8 mouse cellular contexts compared by ENCODE assay signal in genomic region chr1:172202894-172203522, GRCm38 (mm10). TPM values are rescaled to one million over a fixed set of nuclear protein-coding genes. Genes with fewer than 3 reads are reported as not detected.
DNase-seq lines count a peak whose midpoint lies in the region; ATAC-seq and TF ChIP-seq lines count a peak whose summit lies in the region.

No protein-coding gene starts in this region.

- no peak for TF ChIP-seq EP300 in heart, adult 2 months (IDR thresholded peaks at IDR 0.05; ENCODE audit: insufficient read depth, low read depth, low read length)

- H3K4me1 ChIP-seq in heart, adult 2 months (ENCODE audit: control insufficient read depth, insufficient read depth, low read length), result peaks cover 34% of the 10 kb centered on the region
- peaks cover 69% of the 10 kb centered on the region for H3K4me1 ChIP-seq in embryonic facial prominence, embryonic 15.5 days
- H3K4me1 ChIP-seq in limb, embryonic 10.5 days, result peaks cover 71% of the 10 kb centered on the region
- H3K4me1 ChIP-seq in stomach, embryonic 15.5 days, result peaks cover 67% of the 10 kb centered on the region

- no peaks in the 10 kb centered on the region; the same call in 1 of the 2 replicates for H3K27me3 ChIP-seq in heart, adult 2 months (ENCODE audit: control insufficient read depth, insufficient read depth, low read length)
- no peaks in the 10 kb centered on the region for H3K27me3 ChIP-seq in embryonic facial prominence, embryonic 15.5 days
- H3K27me3 ChIP-seq in limb, embryonic 10.5 days (ENCODE audit: low read depth, poor library complexity, severe bottlenecking), result no peaks in the 10 kb centered on the region
- H3K27me3 ChIP-seq in stomach, embryonic 15.5 days (replicated peaks), result no peaks in the 10 kb centered on the region

- intact Hi-C loops in heart, adult 2 months (cut with DNase I), result no loop called here
- intact Hi-C loops in heart, postnatal 36 days (cut with DNase I), result no loop called here

- TF ChIP-seq POLR2A in heart, adult 2 months (IDR thresholded peaks at IDR 0.05; ENCODE audit: insufficient read depth, low read depth, low read length), result no peak

- no peak overlapping the region for H3K9ac ChIP-seq in heart, adult 2 months (ENCODE audit: low read depth, low read length)
- no peak overlapping the region for H3K9ac ChIP-seq in embryonic facial prominence, embryonic 15.5 days
- no peak overlapping the region for H3K9ac ChIP-seq in stomach, embryonic 15.5 days

- DNase-seq in heart, adult 2 months, result no peak
- DNase-seq in heart, postnatal 36 days, result no peak
- DNase-seq in ZHBTc4 (ENCODE audit: low read depth, low spot score), result peak; percentile 44
- DNase-seq in limb, embryonic 10.5 days (ENCODE audit: low spot score), result peak; percentile 53

- no peaks in the 10 kb centered on the region for H3K9me3 ChIP-seq in embryonic facial prominence, embryonic 15.5 days (replicated peaks)
- H3K9me3 ChIP-seq in limb, embryonic 10.5 days (replicated peaks), result no peaks in the 10 kb centered on the region
- no peaks in the 10 kb centered on the region for H3K9me3 ChIP-seq in stomach, embryonic 15.5 days

- no peak for ATAC-seq in embryonic facial prominence, embryonic 15.5 days (ENCODE audit: insufficient number of reproducible peaks, low FRiP score, low TSS enrichment, low read depth)
- ATAC-seq in stomach, embryonic 15.5 days (ENCODE audit: insufficient read depth, low FRiP score, low read depth), result no peak
- ATAC-seq in CD4-positive, CD25-positive, alpha-beta regulatory T cell, adult 4 months, result no peak
- no peak for ATAC-seq in inflammation-experienced regulatory T-cells, adult 6 months

- H3K36me3 ChIP-seq in heart, adult 2 months (ENCODE audit: control insufficient read depth, insufficient read depth, low read length), result peaks cover 11% of the 10 kb centered on the region; the same call in 1 of the 2 replicates
- peaks cover 27% of the 10 kb centered on the region for H3K36me3 ChIP-seq in embryonic facial prominence, embryonic 15.5 days
- peaks cover 46% of the 10 kb centered on the region for H3K36me3 ChIP-seq in limb, embryonic 10.5 days
- H3K36me3 ChIP-seq in stomach, embryonic 15.5 days, result peaks cover 15% of the 10 kb centered on the region; the same call in 1 of the 2 replicates

- peak overlapping the region; percentile 82 for H3K27ac ChIP-seq in heart, adult 2 months
- H3K27ac ChIP-seq in embryonic facial prominence, embryonic 15.5 days (replicated peaks), result peak overlapping the region; percentile 45
- peak overlapping the region; percentile 77 for H3K27ac ChIP-seq in limb, embryonic 10.5 days
- H3K27ac ChIP-seq in stomach, embryonic 15.5 days, result peak overlapping the region; percentile 74

- H3K4me2 ChIP-seq in embryonic facial prominence, embryonic 15.5 days (replicated peaks), result 0 out of 2 replicates have a peak overlapping the region, but pooled peaks have one; percentile 6
- H3K4me2 ChIP-seq in stomach, embryonic 15.5 days, result peak overlapping the region; percentile 33

- 23% methylated on average over 2 of the region's 2 CpGs for WGBS in heart, adult 2 months
- 26% methylated on average over 2 of the region's 2 CpGs for WGBS in embryonic facial prominence, embryonic 15.5 days
- 32% methylated on average over 2 of the region's 2 CpGs for WGBS in limb, embryonic 10.5 days
- WGBS in stomach, embryonic 15.5 days, result 27% methylated on average over 2 of the region's 2 CpGs

- H3K79me2 ChIP-seq in heart, adult 2 months (replicated peaks; ENCODE audit: control insufficient read depth, insufficient read depth, low read length), result peaks cover 2% of the 10 kb centered on the region

- H3K4me3 ChIP-seq in heart, adult 2 months, result no peak overlapping the region; the same call in 1 of the 2 replicates
- no peak overlapping the region for H3K4me3 ChIP-seq in embryonic facial prominence, embryonic 15.5 days (replicated peaks)
- peak overlapping the region; percentile 18; the same call in 1 of the 2 replicates for H3K4me3 ChIP-seq in limb, embryonic 10.5 days
- no peak overlapping the region for H3K4me3 ChIP-seq in stomach, embryonic 15.5 days (replicated peaks)

- TF ChIP-seq CTCF in heart, adult 2 months (IDR thresholded peaks at IDR 0.05), result no peak

RNA-seq across cellular contexts. Expression of gene Pea15a, which starts 3.6 kb away (rescaled TPM):
- 10 to 100 TPM; 52.2 to 69.8 TPM for total RNA-seq in heart, adult 2 months (2021)
- 56.8 and 101 TPM in 2 replicates for polyA plus RNA-seq in heart, adult 2 months (2012; rRNA removed)
- 10 to 100 TPM; 59.1 to 65.0 TPM for total RNA-seq in heart, postnatal 36 days (2021)
- polyA plus RNA-seq in embryonic facial prominence, embryonic 15.5 days (2015; fragmentation: Nextera tagmentation; extraction: Ambion mirVana), result 122 and 131 TPM in 2 replicates
- polyA plus RNA-seq in limb, embryonic 10.5 days (2016; fragmentation: Nextera tagmentation; extraction: Ambion mirVana), result 68.0 and 88.4 TPM in 2 replicates
- 103 and 108 TPM in 2 replicates for polyA plus RNA-seq in stomach, embryonic 15.5 days (2015; fragmentation: Nextera tagmentation; extraction: Ambion mirVana)
- 10 to 100 TPM; 55.4 to 76.7 TPM for polyA plus RNA-seq in CD4-positive, CD25-positive, alpha-beta regulatory T cell, adult 4 months (2017; shearing (Covaris generic))
- 10 to 100 TPM; 46.0 to 50.6 (median 47.6) TPM for polyA plus RNA-seq in inflammation-experienced regulatory T-cells, adult 6 months (2017; shearing (Covaris generic))

RNA-seq across cellular contexts. Expression of gene Casq1, which starts 16.7 kb away (rescaled TPM):
- total RNA-seq in heart, adult 2 months (2021), result 1 to 10 TPM; 3.3 to 5.6 TPM
- polyA plus RNA-seq in heart, adult 2 months (2012; rRNA removed), result 51.7 and 53.8 TPM in 2 replicates
- 1 to 10 TPM; 8.0 to 8.6 TPM for total RNA-seq in heart, postnatal 36 days (2021)
- polyA plus RNA-seq in embryonic facial prominence, embryonic 15.5 days (2015; fragmentation: Nextera tagmentation; extraction: Ambion mirVana), result 18.9 and 24.6 TPM in 2 replicates
- 1.0 and 1.6 TPM in 2 replicates for polyA plus RNA-seq in limb, embryonic 10.5 days (2016; fragmentation: Nextera tagmentation; extraction: Ambion mirVana)
- polyA plus RNA-seq in stomach, embryonic 15.5 days (2015; fragmentation: Nextera tagmentation; extraction: Ambion mirVana), result 16.2 and 17.4 TPM in 2 replicates
- polyA plus RNA-seq in CD4-positive, CD25-positive, alpha-beta regulatory T cell, adult 4 months (2017; shearing (Covaris generic)), result not detected
- not detected for polyA plus RNA-seq in inflammation-experienced regulatory T-cells, adult 6 months (2017; shearing (Covaris generic))

RNA-seq across cellular contexts. Expression of gene Dcaf8, which starts 55.1 kb away (rescaled TPM):
- total RNA-seq in heart, adult 2 months (2021), result 100 to 1,000 TPM; 100 to 116 TPM
- polyA plus RNA-seq in heart, adult 2 months (2012; rRNA removed), result 62.7 and 93.8 TPM in 2 replicates
- total RNA-seq in heart, postnatal 36 days (2021), result 100 to 1,000 TPM; 124 to 129 TPM
- 135 and 140 TPM in 2 replicates for polyA plus RNA-seq in embryonic facial prominence, embryonic 15.5 days (2015; fragmentation: Nextera tagmentation; extraction: Ambion mirVana)
- polyA plus RNA-seq in limb, embryonic 10.5 days (2016; fragmentation: Nextera tagmentation; extraction: Ambion mirVana), result 125 and 156 TPM in 2 replicates
- 106 and 121 TPM in 2 replicates for polyA plus RNA-seq in stomach, embryonic 15.5 days (2015; fragmentation: Nextera tagmentation; extraction: Ambion mirVana)
- polyA plus RNA-seq in CD4-positive, CD25-positive, alpha-beta regulatory T cell, adult 4 months (2017; shearing (Covaris generic)), result 100 to 1,000 TPM in 1 of 2 experiments, 10 to 100 TPM in 1; 76.5 to 132 TPM
- polyA plus RNA-seq in inflammation-experienced regulatory T-cells, adult 6 months (2017; shearing (Covaris generic)), result 10 to 100 TPM; 46.7 to 99.2 (median 78.4) TPM

RNA-seq across cellular contexts. Expression of gene Atp1a4, which starts 55.2 kb away (rescaled TPM):
- not detected for total RNA-seq in heart, adult 2 months (2021)
- polyA plus RNA-seq in heart, adult 2 months (2012; rRNA removed), result 0.10 and 0.35 TPM in 2 replicates
- not detected for total RNA-seq in heart, postnatal 36 days (2021)
- not detected in 2 replicates for polyA plus RNA-seq in embryonic facial prominence, embryonic 15.5 days (2015; fragmentation: Nextera tagmentation; extraction: Ambion mirVana)
- polyA plus RNA-seq in limb, embryonic 10.5 days (2016; fragmentation: Nextera tagmentation; extraction: Ambion mirVana), result not detected in 2 replicates
- polyA plus RNA-seq in stomach, embryonic 15.5 days (2015; fragmentation: Nextera tagmentation; extraction: Ambion mirVana), result not detected in 2 replicates
- polyA plus RNA-seq in CD4-positive, CD25-positive, alpha-beta regulatory T cell, adult 4 months (2017; shearing (Covaris generic)), result not detected
- polyA plus RNA-seq in inflammation-experienced regulatory T-cells, adult 6 months (2017; shearing (Covaris generic)), result not detected

RNA-seq across cellular contexts. Expression of gene Igsf8, which starts 58.4 kb away (rescaled TPM):
- 10 to 100 TPM; 10.9 to 13.5 TPM for total RNA-seq in heart, adult 2 months (2021)
- 25.9 and 39.9 TPM in 2 replicates for polyA plus RNA-seq in heart, adult 2 months (2012; rRNA removed)
- total RNA-seq in heart, postnatal 36 days (2021), result 10 to 100 TPM; 10.9 to 12.4 TPM
- 71.9 and 73.4 TPM in 2 replicates for polyA plus RNA-seq in embryonic facial prominence, embryonic 15.5 days (2015; fragmentation: Nextera tagmentation; extraction: Ambion mirVana)
- 30.0 and 40.8 TPM in 2 replicates for polyA plus RNA-seq in limb, embryonic 10.5 days (2016; fragmentation: Nextera tagmentation; extraction: Ambion mirVana)
- 44.8 and 45.0 TPM in 2 replicates for polyA plus RNA-seq in stomach, embryonic 15.5 days (2015; fragmentation: Nextera tagmentation; extraction: Ambion mirVana)
- polyA plus RNA-seq in CD4-positive, CD25-positive, alpha-beta regulatory T cell, adult 4 months (2017; shearing (Covaris generic)), result 1 to 10 TPM; 3.8 to 5.5 TPM
- 1 to 10 TPM; 3.8 to 5.4 (median 5.2) TPM for polyA plus RNA-seq in inflammation-experienced regulatory T-cells, adult 6 months (2017; shearing (Covaris generic))

Comparison
In these comparisons a context has a peak if more than half of its experiments do, and no peak if none do; other contexts are left out.
1. DNase-seq: peak in ZHBTc4 (single experiment) and limb, embryonic 10.5 days (single experiment); none in heart, adult 2 months (0 of 2) and heart, postnatal 36 days (0 of 2).
2. Peak in every context shown above with its lines, with median percentiles within 50 percentile points of each other: H3K27ac ChIP-seq.